Mouse (Mus musculus) midbrain, embryonic 12.5 days (tissue): ENCODE results near the gene Slc28a1. TPM values are rescaled to one million over a fixed set of nuclear protein-coding genes. Genes with fewer than 3 reads are reported as not detected.

Experiments used
- ATAC-seq: fragments of 200-750 bp; cut with Nextera tagmentation; 2 replicates; pipeline ENCODE4 v1.8.0; 2017; ENCODE audit warnings: low read depth, moderate TSS enrichment, moderate library complexity; ENCODE audit not compliant: low FRiP score
- H3K27ac ChIP-seq: fragments of 300-500 bp; sonication (generic); replicated peaks from 2 replicates; pipeline ENCODE4 v1.5.1; 2016; ENCODE audit warnings: mild to moderate bottlenecking
- H3K27me3 ChIP-seq: fragments of 300-500 bp; sonication (generic); 2 replicates; pipeline ENCODE4 v1.6.1; 2016; ENCODE audit warnings: mild to moderate bottlenecking
- H3K36me3 ChIP-seq: fragments of 300-500 bp; sonication (generic); 2 replicates; pipeline ENCODE4 v1.6.1; 2016
- H3K4me1 ChIP-seq: fragments of 300-500 bp; sonication (generic); 2 replicates; pipeline ENCODE4 v1.6.1; 2016
- H3K4me2 ChIP-seq: fragments of 300-500 bp; sonication (generic); replicated peaks from 2 replicates; pipeline ENCODE4 v1.6.1; 2016; ENCODE audit warnings: mild to moderate bottlenecking, moderate library complexity
- H3K4me3 ChIP-seq: fragments of 300-500 bp; sonication (generic); 2 replicates; pipeline ENCODE4 v1.5.1; 2016; ENCODE audit warnings: mild to moderate bottlenecking
- H3K9ac ChIP-seq: fragments of 300-500 bp; sonication (generic); replicated peaks from 2 replicates; pipeline ENCODE4 v1.6.1; 2016; ENCODE audit warnings: mild to moderate bottlenecking, moderate library complexity
- H3K9me3 ChIP-seq: fragments of 300-500 bp; sonication (generic); 2 replicates; pipeline ENCODE4 v1.6.1; 2016; ENCODE audit warnings: mild to moderate bottlenecking
- whole genome bisulfite sequencing: fragments of 180-500 bp; shearing (Covaris S2); methylation state at CpG from one replicate; pipeline ENCODE4 v1.1.7; 2016; 5-methylcytosine and 5-hydroxymethylcytosine counted together
- polyA plus RNA-seq: library from polyadenylated mRNA; unstranded; fragments of >200 nt; fragmentation: Nextera tagmentation; extraction: Ambion mirVana; gene quantifications from 2 replicates; pipeline ENCODE4 v1.2.1, GENCODE M21; 2016

The Slc28a1 gene
- polyA plus RNA-seq, 1 experiment from 2014 or later = not detected

DNA sequence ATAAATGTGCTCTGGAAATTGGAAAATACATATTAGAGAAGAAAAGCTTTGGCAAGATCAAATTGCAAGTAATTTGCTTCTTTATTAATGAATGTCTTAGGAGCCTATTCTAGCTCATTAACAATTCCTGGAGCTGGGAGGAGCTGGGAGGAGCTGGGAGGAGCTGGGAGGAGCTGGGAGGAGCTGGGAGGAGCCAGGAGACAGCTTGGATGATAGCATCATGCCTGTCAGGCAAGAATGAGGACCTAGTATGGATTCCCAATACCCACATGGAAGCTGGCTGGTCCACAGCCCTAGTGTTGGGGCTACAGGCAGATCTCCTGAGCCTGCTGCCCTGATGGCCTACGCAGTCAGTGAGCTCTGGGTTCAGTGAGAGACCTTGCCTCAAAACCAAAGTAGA lies 101.4 kb downstream of the Slc28a1 start:
- WGBS = 76% methylated on average over 1 of the region's 1 CpGs
- Histone ChIP-seq H3K36me3 (no peaks in the 10 kb centered on the region), H3K9ac (no peak overlapping the region), H3K27ac (no peak overlapping the region), H3K9me3 (no peaks in the 10 kb centered on the region), H3K27me3 (peaks cover 57% of the 10 kb centered on the region), H3K4me2 (no peak overlapping the region), H3K4me1 (peaks cover 22% of the 10 kb centered on the region), H3K4me3 (no peak overlapping the region)
- no peak for ATAC-seq

DNA sequence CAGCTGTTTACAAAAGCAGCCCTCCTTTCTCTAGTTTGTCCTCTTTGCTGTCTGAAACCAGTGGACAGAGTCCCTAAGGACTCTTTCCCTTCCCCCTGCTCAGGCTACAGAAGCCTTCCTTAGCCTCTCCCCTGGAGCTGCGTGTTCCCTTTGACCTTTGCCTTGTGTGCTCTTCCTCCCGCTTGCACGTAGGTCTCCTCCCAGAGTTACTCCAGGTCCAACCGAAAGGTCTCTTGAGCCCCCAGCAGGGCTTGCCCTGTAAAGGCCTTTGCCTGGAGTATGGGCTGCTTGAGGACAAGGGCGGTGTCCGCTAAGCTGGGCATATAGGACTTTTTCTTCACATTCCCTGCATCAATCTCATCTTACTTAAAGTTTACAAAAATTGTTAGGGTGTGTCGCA lies 104.7 kb downstream of the Slc28a1 start:
- WGBS = 59% methylated on average over 7 of the region's 7 CpGs
- Histone ChIP-seq H3K4me1 (no peaks in the 10 kb centered on the region), H3K4me2 (no peak overlapping the region), H3K27me3 (peaks cover 24% of the 10 kb centered on the region), H3K4me3 (no peak overlapping the region), H3K9me3 (no peaks in the 10 kb centered on the region), H3K9ac (no peak overlapping the region), H3K36me3 (no peaks in the 10 kb centered on the region), H3K27ac (no peak overlapping the region)
- ATAC-seq = no peak

Other genes with a start within 250 kb of the Slc28a1 start
- gene Wdr73, start 213.5 kb upstream of the Slc28a1 start, polyA plus RNA-seq = 43.3 and 44.7 TPM in 2 replicates
- gene Nmb, start 209.7 kb upstream of the Slc28a1 start, polyA plus RNA-seq = 5.7 and 6.2 TPM in 2 replicates
- 164 and 172 TPM in 2 replicates for gene Sec11a, start 167.0 kb upstream of the Slc28a1 start, polyA plus RNA-seq
- 12.4 and 13.8 TPM in 2 replicates for gene Zfp592, start 121.1 kb upstream of the Slc28a1 start, polyA plus RNA-seq
- gene Alpk3, start 57.2 kb upstream of the Slc28a1 start, polyA plus RNA-seq = 0.05 TPM in 2 replicates
- gene Pde8a, start 98.8 kb downstream of the Slc28a1 start, polyA plus RNA-seq = 2.9 and 3.2 TPM in 2 replicates
- gene Rps17, start 230.5 kb downstream of the Slc28a1 start, polyA plus RNA-seq = 901 and 917 TPM in 2 replicates